Mouse (Mus musculus): ENCODE data around the gene Syndig1.

DNA sequence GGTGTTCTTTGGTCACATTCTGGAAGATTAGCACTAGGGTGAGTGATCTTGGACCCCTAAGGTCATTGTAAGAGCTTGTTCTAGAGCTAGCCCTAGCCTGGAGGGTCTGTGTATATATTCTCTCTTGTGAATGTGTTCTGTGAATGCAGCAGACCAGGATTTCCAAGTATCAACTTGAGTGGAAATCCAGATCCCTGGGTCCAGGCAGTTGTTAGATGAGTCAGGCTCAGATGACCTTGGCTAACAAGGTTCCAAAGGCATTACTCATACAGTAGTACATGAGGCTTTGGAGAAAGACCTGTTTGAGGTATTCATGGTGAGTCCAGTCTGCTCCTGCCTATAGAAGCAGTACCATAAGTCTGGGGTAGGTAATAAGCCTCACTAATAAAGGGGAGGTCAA, 103.1 kb downstream of the Syndig1 start:
- TF ChIP-seq CTCF (IDR thresholded peaks at IDR 0.05; ENCODE audit: low read depth) (no peak), EP300 (IDR thresholded peaks at IDR 0.05; ENCODE audit: low read depth) (no peak)
